Mouse (Mus musculus) forebrain, postnatal 0 days (tissue): Measurements from ENCODE around the gene Lrpprc. TPM values are rescaled to one million over a fixed set of nuclear protein-coding genes. Genes with fewer than 3 reads are reported as not detected.

Source experiments
- ATAC-seq: fragments of 200-750 bp; cut with Nextera tagmentation; 2 replicates; pipeline ENCODE4 v1.8.0; 2017; ENCODE audit warnings: mild to moderate bottlenecking, moderate library complexity
- DNase-seq: peaks from one replicate; pipeline ENCODE4 v3.0.0-alpha.2; 2015
- H3K27ac ChIP-seq: fragments of 300-500 bp; sonication (generic); 2 replicates; pipeline ENCODE4 v1.5.1; 2014; ENCODE audit warnings: low read depth, mild to moderate bottlenecking, antibody characterized with exemption, low read length, moderate library complexity, mixed read lengths
- H3K27me3 ChIP-seq: fragments of 300-500 bp; sonication (generic); 2 replicates; pipeline ENCODE4 v1.6.1; 2014; ENCODE audit warnings: mild to moderate bottlenecking, low read length, mixed read lengths; ENCODE audit not compliant: insufficient read depth
- H3K36me3 ChIP-seq: fragments of 300-500 bp; sonication (generic); 2 replicates; pipeline ENCODE4 v1.6.1; 2014; ENCODE audit warnings: mild to moderate bottlenecking, moderate library complexity; ENCODE audit not compliant: insufficient read depth
- H3K4me1 ChIP-seq: fragments of 300-500 bp; sonication (generic); 2 replicates; pipeline ENCODE4 v1.6.1; 2014; ENCODE audit warnings: antibody characterized with exemption; ENCODE audit not compliant: insufficient read depth
- H3K4me2 ChIP-seq: fragments of 300-500 bp; sonication (generic); 2 replicates; pipeline ENCODE4 v1.6.1; 2014; ENCODE audit warnings: low read depth, mild to moderate bottlenecking, moderate library complexity
- H3K4me3 ChIP-seq: fragments of 300-500 bp; sonication (generic); 2 replicates; pipeline ENCODE4 v1.5.1; 2014; ENCODE audit warnings: low read depth, low read length, mixed read lengths
- H3K9ac ChIP-seq: fragments of 300-500 bp; sonication (generic); 2 replicates; pipeline ENCODE4 v1.6.1; 2014; ENCODE audit warnings: mild to moderate bottlenecking
- H3K9me3 ChIP-seq: fragments of 300-500 bp; sonication (generic); 2 replicates; pipeline ENCODE4 v1.6.1; 2016; ENCODE audit warnings: low read length
- CTCF ChIP-seq: sonication (generic); IDR thresholded peaks from 2 replicates; pipeline ENCODE4 v1.5.1; 2016; ENCODE audit warnings: antibody characterized with exemption, control low read depth, low read depth
- WGBS: fragments of 180-500 bp; shearing (Covaris S2); extraction: QIAGEN DNeasy Blood & Tissue Kit; methylation state at CpG from one replicate; pipeline ENCODE4 v1.1.7; 2014; 5-methylcytosine and 5-hydroxymethylcytosine counted together
- polyA plus RNA-seq: library from polyadenylated mRNA; unstranded; fragments of >200 nt; fragmentation: Nextera tagmentation; extraction: Ambion mirVana; gene quantifications from 2 replicates; pipeline ENCODE4 v1.2.1, GENCODE M21; 2015
- total RNA-seq: library from RNA; depleted of rRNA; stranded (reverse); fragments of >200 nt; gene quantifications from 2 replicates; pipeline ENCODE4 v1.2.3, GENCODE M21; 2014

Lrpprc gene
- total and polyA plus RNA-seq, 2 experiments from 2014 or later: 36.7 to 76.7 TPM

DNA sequence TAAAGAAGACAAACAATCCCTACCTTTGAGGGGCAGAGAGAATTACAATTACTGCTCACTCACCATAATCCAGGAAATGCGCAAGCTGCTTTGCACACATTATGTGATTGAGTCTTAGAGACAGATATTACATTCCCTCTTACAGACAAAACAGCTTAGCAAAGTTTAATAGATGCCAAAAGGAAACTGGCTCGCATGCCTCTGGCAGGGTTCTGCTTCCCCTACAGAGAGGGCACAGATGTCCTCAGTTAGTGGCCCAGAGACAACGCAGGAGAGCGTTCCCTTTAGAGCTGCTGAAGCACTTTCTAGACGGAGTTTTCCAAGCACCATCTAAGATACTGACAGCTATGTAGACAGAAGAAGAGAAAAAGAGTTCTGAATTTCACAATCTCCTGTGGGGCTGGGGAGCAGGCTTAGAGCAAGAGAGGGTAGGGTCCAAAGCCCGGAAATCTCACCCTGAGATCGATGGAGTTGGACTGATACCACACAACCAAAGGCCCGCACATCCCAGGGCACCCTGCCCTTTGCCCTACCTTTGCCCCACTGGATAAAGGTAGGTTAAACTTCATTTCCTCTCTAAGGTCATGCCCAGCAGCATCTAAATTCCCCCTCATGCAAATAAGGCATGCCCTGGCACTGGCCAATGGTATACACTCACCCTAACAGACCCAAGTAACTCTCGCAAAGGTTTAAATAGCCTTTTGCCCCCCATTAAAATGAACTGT lies 52.4 kb downstream of the Lrpprc start:
- no peak overlapping the region for H3K27ac ChIP-seq
- no peaks in the 10 kb centered on the region for H3K27me3 ChIP-seq
- no peak overlapping the region for H3K4me3 ChIP-seq
- H3K4me2 ChIP-seq: no peak overlapping the region
- ATAC-seq (peak; percentile 43), DNase-seq (no peak)
- no peak for TF ChIP-seq CTCF
- no peaks in the 10 kb centered on the region for H3K4me1 ChIP-seq
- peaks cover 5% of the 10 kb centered on the region; the same call in 1 of the 2 replicates for H3K36me3 ChIP-seq
- H3K9me3 ChIP-seq: no peaks in the 10 kb centered on the region
- 78% methylated on average over 9 of the region's 9 CpGs for WGBS
- H3K9ac ChIP-seq: no peak overlapping the region

DNA sequence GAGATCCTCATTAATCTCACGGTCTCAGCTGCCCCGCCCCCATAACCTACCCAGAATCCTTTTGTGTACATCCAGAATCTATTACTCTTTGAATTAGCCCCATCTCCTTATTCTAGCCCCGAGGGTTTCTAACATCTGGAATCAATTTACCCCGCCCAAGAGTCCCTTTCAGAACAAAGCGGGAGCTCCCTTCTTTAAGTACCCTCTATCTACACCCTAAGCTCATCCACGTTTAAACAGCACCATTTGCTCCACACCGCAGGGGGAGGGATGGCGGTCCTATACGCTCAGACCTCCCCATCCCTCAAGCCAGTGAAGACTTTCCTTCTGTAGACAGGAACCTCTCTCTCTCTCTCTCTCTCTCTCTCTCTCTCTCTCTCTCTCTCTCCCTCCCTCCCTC lies 53.9 kb downstream of the Lrpprc start:
- Histone ChIP-seq H3K9me3 (no peaks in the 10 kb centered on the region), H3K27me3 (no peaks in the 10 kb centered on the region), H3K27ac (no peak overlapping the region), H3K36me3 (peaks cover 10% of the 10 kb centered on the region; the same call in 1 of the 2 replicates), H3K4me2 (no peak overlapping the region), H3K4me3 (no peak overlapping the region), H3K4me1 (no peaks in the 10 kb centered on the region), H3K9ac (no peak overlapping the region)
- DNase-seq (no peak), ATAC-seq (no peak)
- WGBS: 77% methylated on average over 9 of the region's 9 CpGs
- no peak for TF ChIP-seq CTCF

GRCm38 (mm10) chr17:84732612-84733011 lies 58.0 kb downstream of the Lrpprc start:
- H3K36me3 ChIP-seq: peaks cover 21% of the 10 kb centered on the region
- H3K4me2 ChIP-seq: no peak overlapping the region
- no peaks in the 10 kb centered on the region for H3K27me3 ChIP-seq
- no peak overlapping the region for H3K9ac ChIP-seq
- H3K27ac ChIP-seq: no peak overlapping the region
- no peaks in the 10 kb centered on the region for H3K4me1 ChIP-seq
- H3K4me3 ChIP-seq: no peak overlapping the region
- no peaks in the 10 kb centered on the region for H3K9me3 ChIP-seq
- 90% methylated on average over 8 of the region's 8 CpGs for WGBS
- no peak for TF ChIP-seq CTCF
- DNase-seq (no peak), ATAC-seq (no peak)

GRCm38 (mm10) chr17:84731361-84731760 lies 59.2 kb downstream of the Lrpprc start:
- Histone ChIP-seq H3K4me2 (no peak overlapping the region), H3K27me3 (no peaks in the 10 kb centered on the region), H3K9ac (no peak overlapping the region), H3K4me3 (no peak overlapping the region), H3K4me1 (no peaks in the 10 kb centered on the region), H3K9me3 (no peaks in the 10 kb centered on the region), H3K27ac (no peak overlapping the region), H3K36me3 (peaks cover 24% of the 10 kb centered on the region)
- ATAC-seq: no peak
- DNase-seq: no peak
- 94% methylated on average over 12 of the region's 12 CpGs for WGBS
- TF ChIP-seq CTCF: no peak

DNA sequence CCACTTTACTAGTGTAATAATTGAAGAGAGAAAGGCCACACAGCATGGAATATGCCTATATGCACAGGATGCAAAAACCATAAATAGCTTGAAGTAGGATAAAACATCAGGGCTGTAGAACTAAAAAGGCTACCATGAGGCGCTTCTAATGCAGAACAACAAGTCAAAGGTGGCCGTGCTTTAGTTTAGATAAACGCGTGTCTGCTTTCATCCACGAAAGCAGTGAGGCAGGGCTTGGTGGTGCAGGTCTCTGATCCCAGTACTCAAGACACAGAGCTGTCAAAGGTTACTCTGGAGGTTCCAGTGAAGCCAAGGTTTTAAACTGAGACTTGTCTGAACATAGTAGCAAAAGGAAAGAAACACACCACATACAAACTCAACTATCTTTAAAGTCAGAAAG lies 61.4 kb downstream of the Lrpprc start:
- Histone ChIP-seq H3K9me3 (no peaks in the 10 kb centered on the region), H3K4me2 (no peak overlapping the region), H3K9ac (no peak overlapping the region), H3K4me1 (no peaks in the 10 kb centered on the region), H3K36me3 (peaks cover 34% of the 10 kb centered on the region), H3K4me3 (no peak overlapping the region), H3K27me3 (no peaks in the 10 kb centered on the region), H3K27ac (no peak overlapping the region)
- WGBS: 92% methylated on average over 5 of the region's 5 CpGs
- ATAC-seq (no peak), DNase-seq (no peak)
- TF ChIP-seq CTCF: no peak

GRCm38 (mm10) chr17:84728201-84728911 lies 62.2 kb downstream of the Lrpprc start:
- Histone ChIP-seq H3K9me3 (no peaks in the 10 kb centered on the region), H3K4me1 (no peaks in the 10 kb centered on the region), H3K27ac (no peak overlapping the region), H3K9ac (no peak overlapping the region), H3K4me3 (no peak overlapping the region), H3K4me2 (no peak overlapping the region), H3K36me3 (peaks cover 34% of the 10 kb centered on the region), H3K27me3 (no peaks in the 10 kb centered on the region)
- WGBS: 67% methylated on average over 1 of the region's 1 CpGs
- no peak for TF ChIP-seq CTCF
- no peak for DNase-seq
- no peak for ATAC-seq

- no peak overlapping the region for H3K9ac ChIP-seq
- 94% methylated on average over 3 of the region's 3 CpGs for WGBS
- no peak overlapping the region for H3K27ac ChIP-seq
- no peaks in the 10 kb centered on the region for H3K27me3 ChIP-seq
- peaks cover 27% of the 10 kb centered on the region for H3K36me3 ChIP-seq
- no peak overlapping the region for H3K4me2 ChIP-seq
- H3K9me3 ChIP-seq: no peaks in the 10 kb centered on the region
- ATAC-seq: no peak
- DNase-seq: no peak
- no peaks in the 10 kb centered on the region for H3K4me1 ChIP-seq
- no peak for TF ChIP-seq CTCF
- H3K4me3 ChIP-seq: no peak overlapping the region
These were observed 65.4 kb downstream of the Lrpprc start for GRCm38 (mm10) chr17:84725163-84725562.
